Mouse (Mus musculus) neural tube, embryonic 13.5 days (tissue): ENCODE results near the gene Soga3. TPM values are rescaled to one million over a fixed set of nuclear protein-coding genes. Genes with fewer than 3 reads are reported as not detected.

Experiments
- ATAC-seq: fragments of 200-750 bp; cut with Nextera tagmentation; 2 replicates; pipeline ENCODE4 v1.8.0; 2017; ENCODE audit warnings: low read depth, mild to moderate bottlenecking, moderate TSS enrichment, moderate library complexity
- H3K27ac ChIP-seq: fragments of 300-500 bp; sonication (generic); replicated peaks from 2 replicates; pipeline ENCODE4 v1.5.1; 2015; ENCODE audit warnings: moderate library complexity, mild to moderate bottlenecking, inconsistent platforms
- H3K27me3 ChIP-seq: fragments of 300-500 bp; sonication (generic); 2 replicates; pipeline ENCODE4 v1.6.1; 2015; ENCODE audit warnings: mild to moderate bottlenecking, inconsistent platforms
- H3K36me3 ChIP-seq: fragments of 300-500 bp; sonication (generic); 2 replicates; pipeline ENCODE4 v1.6.1; 2015; ENCODE audit warnings: mild to moderate bottlenecking, inconsistent platforms
- H3K4me1 ChIP-seq: fragments of 300-500 bp; sonication (generic); replicated peaks from 2 replicates; pipeline ENCODE4 v1.6.1; 2015; ENCODE audit warnings: inconsistent platforms
- H3K4me2 ChIP-seq: fragments of 300-500 bp; sonication (generic); 2 replicates; pipeline ENCODE4 v1.6.1; 2015; ENCODE audit warnings: inconsistent platforms, mild to moderate bottlenecking, moderate library complexity
- H3K4me3 ChIP-seq: fragments of 300-500 bp; sonication (generic); 2 replicates; pipeline ENCODE4 v1.5.1; 2015; ENCODE audit warnings: mild to moderate bottlenecking, inconsistent platforms
- H3K9ac ChIP-seq: fragments of 300-500 bp; sonication (generic); 2 replicates; pipeline ENCODE4 v1.6.1; 2015; ENCODE audit warnings: moderate library complexity, mild to moderate bottlenecking, inconsistent platforms
- H3K9me3 ChIP-seq: fragments of 300-500 bp; sonication (generic); 2 replicates; pipeline ENCODE4 v1.6.1; 2016; ENCODE audit warnings: inconsistent platforms
- WGBS: fragments of 180-500 bp; shearing (Covaris S2); methylation state at CpG from one replicate; pipeline ENCODE4 v1.1.7; 2015; 5-methylcytosine and 5-hydroxymethylcytosine counted together
- polyA plus RNA-seq: library from polyadenylated mRNA; unstranded; fragments of >200 nt; fragmentation: Nextera tagmentation; extraction: Ambion mirVana; gene quantifications from 2 replicates; pipeline ENCODE4 v1.2.1, GENCODE M21; 2015

The Soga3 gene
- 91.9 and 109 TPM in 2 replicates for polyA plus RNA-seq

DNA sequence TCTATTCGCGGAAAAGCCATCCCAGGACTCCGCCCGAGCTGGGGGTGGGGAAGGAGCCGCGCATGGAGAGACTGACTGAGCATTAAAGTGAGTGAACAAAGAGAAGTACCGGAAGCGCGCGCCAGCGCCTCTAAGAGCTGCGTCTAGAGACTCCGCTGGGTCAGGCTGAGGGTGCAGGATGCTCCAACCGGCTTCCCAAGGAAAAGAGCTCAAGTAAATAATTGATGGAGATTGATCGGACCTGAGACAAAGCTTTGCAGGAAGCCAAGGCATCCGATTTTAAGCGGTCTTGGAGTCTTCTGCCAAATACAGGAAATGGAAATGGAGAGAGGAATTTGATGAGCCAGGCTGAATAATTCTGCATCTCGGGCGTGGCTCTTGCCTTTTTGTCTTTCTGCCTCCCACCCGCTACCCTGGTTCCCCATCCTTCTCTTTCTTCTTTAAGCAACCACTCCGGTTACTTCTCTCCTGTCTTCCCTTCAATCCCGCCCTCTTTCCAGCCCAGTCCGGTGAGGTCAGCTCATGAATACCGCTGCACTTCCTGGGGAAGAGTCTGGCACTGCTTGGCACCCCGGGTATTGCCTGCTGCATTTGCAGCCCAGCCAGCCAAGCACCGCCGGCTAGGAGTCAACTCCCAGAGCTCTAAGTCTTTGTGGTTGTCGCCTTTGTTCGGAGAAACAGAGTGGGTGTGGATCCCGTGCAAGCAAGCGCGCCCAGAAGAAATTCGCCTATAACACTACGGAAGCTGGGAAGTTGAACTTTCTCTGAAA, at the start of gene Soga3:
Gene Soga3, plus strand, starts transcription at position 274 of the 770 bp plus-strand sequence.
- peak within 1 kb of the TSS; percentile 91 for H3K4me2 ChIP-seq
- H3K9me3 ChIP-seq = no peaks in the 10 kb centered on the region
- peaks cover 30% of the 10 kb centered on the region for H3K4me1 ChIP-seq
- ATAC-seq = peak; percentile 90
- H3K27me3 ChIP-seq = no peaks in the 10 kb centered on the region
- under 1% methylated on average over 34 of the region's 34 CpGs for WGBS
- peak within 1 kb of the TSS; percentile 82 for H3K4me3 ChIP-seq
- H3K27ac ChIP-seq = peak within 1 kb of the TSS; percentile 98
- H3K36me3 ChIP-seq = no peaks in the 10 kb centered on the region
- peak within 1 kb of the TSS; percentile 91 for H3K9ac ChIP-seq

DNA sequence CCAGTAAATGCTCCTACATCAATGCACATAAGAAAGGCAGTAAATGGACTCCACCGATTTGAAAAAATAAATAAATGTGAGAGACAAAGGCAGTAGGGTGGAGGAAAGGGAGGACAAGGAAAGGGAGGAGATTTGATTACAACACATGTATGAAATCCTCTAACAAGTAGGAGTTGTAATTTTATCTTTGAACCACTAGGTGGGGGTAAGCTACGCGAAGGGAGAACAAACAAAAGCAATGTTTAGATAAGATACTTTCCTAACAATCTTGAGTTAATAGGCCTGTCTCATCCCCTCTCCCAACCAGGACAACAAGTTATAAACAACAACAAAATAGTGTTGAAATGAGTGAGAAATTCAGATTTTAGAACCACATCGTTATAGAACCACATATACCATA, 36.7 kb upstream of the Soga3 start:
- no peak for ATAC-seq
- WGBS = 16% methylated on average over 4 of the region's 4 CpGs
- no peak overlapping the region for H3K9ac ChIP-seq
- no peak overlapping the region for H3K27ac ChIP-seq
- H3K36me3 ChIP-seq = no peaks in the 10 kb centered on the region
- no peaks in the 10 kb centered on the region for H3K4me1 ChIP-seq
- no peak overlapping the region for H3K4me2 ChIP-seq
- H3K27me3 ChIP-seq = no peaks in the 10 kb centered on the region
- H3K9me3 ChIP-seq = no peaks in the 10 kb centered on the region
- H3K4me3 ChIP-seq = no peak overlapping the region

DNA sequence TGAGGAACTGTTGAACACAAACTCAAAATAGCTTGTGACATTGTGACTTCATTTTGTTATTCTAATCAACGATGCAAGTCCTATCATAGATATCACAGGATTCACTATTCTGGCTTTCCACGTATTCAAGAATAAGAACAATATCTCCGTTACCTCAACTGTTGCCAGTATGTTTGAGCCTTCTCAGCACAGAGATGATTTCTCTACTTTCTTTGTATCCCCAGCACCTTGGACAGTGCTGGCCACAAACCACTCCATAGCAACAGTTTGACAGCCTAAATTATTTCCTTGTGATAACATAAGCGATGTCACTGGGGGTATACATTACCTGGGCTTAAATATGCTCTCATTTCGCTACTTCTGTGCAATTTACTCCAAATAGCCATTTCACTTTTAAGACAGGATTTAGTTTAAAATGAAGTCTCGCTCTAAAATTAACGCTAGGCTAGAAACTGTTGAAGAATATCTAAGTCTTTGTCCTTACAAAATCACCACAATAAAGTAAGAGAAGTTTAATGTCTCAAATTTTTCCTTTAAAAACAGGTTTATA, 1.0 kb upstream of the Soga3 start:
- ATAC-seq = no peak
- no peaks in the 10 kb centered on the region for H3K27me3 ChIP-seq
- H3K9me3 ChIP-seq = no peaks in the 10 kb centered on the region
- H3K4me3 ChIP-seq = peak overlapping the region; percentile 82
- no peaks in the 10 kb centered on the region for H3K36me3 ChIP-seq
- peaks cover 20% of the 10 kb centered on the region for H3K4me1 ChIP-seq
- H3K27ac ChIP-seq = peak overlapping the region; percentile 98
- 37% methylated on average over 7 of the region's 7 CpGs for WGBS
- peak overlapping the region; percentile 91 for H3K4me2 ChIP-seq
- H3K9ac ChIP-seq = peak overlapping the region; percentile 91

DNA sequence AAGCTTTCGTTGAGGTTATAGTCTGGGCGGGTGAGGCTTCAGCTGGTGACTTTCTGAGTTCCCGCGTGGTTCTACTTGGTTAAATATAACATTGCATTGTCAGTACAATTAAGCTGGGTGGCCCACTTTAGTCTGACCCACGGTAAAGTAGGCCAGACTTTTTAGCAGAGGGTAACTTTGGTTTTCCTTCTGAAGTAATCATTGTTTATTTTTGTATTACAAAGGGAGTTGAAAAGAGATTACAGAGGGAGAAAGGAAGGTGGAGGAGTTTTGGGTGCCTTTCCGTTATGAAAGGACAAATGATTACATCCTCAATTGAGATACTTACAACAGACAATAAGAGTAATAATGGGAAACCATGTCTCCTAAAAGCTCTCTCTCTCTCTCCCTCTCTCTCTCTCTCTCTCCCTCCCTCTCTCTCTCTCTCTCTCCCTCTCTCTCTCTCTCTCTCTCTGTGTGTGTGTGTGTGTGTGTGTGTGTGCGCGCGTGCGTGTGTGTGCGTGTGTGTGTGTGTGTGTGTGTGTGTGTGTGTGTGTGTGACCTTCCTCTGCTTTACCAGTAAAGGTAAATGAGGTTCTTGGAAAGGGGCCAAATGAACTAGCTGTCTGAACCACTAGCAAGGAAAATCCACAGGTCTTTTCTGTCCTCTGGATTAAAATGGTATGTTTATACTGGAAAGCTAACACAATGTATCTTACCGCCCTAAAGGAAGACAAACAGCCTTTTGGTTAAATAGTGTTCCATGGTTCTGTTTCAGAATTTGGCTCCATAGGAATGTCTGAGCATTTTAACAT, 1.2 kb downstream of the Soga3 start:
- 8% methylated on average over 7 of the region's 12 CpGs for WGBS
- H3K9me3 ChIP-seq = no peaks in the 10 kb centered on the region
- peaks cover 7% of the 10 kb centered on the region; the same call in 1 of the 2 replicates for H3K36me3 ChIP-seq
- H3K4me3 ChIP-seq = peak overlapping the region; percentile 82
- H3K27me3 ChIP-seq = no peaks in the 10 kb centered on the region
- H3K4me1 ChIP-seq = peaks cover 41% of the 10 kb centered on the region
- peak overlapping the region; percentile 91 for H3K9ac ChIP-seq
- no peak for ATAC-seq
- peak overlapping the region; percentile 98 for H3K27ac ChIP-seq
- peak overlapping the region; percentile 91 for H3K4me2 ChIP-seq

DNA sequence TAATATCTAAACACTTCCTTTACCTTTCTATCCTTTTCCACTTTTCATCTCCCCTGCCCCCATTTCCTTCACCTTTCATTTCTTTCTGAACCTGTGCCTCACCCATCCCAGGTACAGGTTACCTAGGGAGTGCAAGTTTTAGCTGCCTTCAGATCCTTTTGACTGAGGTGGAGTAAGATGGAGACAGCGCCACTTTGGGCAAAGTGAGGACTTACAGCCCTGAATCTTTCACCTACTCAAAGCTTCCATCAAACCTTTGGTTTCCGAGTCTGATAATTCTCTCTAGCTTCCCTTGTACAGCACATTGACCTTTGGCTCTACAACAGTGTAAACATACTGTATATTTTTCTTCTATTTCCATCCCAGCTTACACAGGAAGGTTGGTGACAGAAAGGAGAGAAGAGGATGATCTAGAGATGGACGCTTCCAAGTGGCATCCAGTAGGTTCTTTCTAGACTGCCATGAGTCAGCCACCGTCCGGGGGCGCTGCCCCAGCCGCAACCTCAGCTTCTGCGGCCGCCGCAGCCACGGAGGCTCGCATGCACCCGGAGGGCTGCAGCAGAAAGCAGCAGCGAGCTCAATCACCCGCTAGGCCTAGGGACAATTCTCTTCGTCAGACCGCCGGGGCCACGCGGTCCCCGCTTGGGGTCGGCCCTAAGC, 2.7 kb downstream of the Soga3 start:
- WGBS = under 1% methylated on average over 22 of the region's 22 CpGs
- Histone ChIP-seq H3K4me2 (peak overlapping the region; percentile 91), H3K27ac (peak overlapping the region; percentile 95), H3K27me3 (no peaks in the 10 kb centered on the region), H3K36me3 (peaks cover 15% of the 10 kb centered on the region), H3K4me3 (peak overlapping the region; percentile 82), H3K9me3 (no peaks in the 10 kb centered on the region), H3K9ac (peak overlapping the region; percentile 91), H3K4me1 (peaks cover 45% of the 10 kb centered on the region)
- peak; percentile 37; the same call in 1 of the 2 replicates for ATAC-seq

DNA sequence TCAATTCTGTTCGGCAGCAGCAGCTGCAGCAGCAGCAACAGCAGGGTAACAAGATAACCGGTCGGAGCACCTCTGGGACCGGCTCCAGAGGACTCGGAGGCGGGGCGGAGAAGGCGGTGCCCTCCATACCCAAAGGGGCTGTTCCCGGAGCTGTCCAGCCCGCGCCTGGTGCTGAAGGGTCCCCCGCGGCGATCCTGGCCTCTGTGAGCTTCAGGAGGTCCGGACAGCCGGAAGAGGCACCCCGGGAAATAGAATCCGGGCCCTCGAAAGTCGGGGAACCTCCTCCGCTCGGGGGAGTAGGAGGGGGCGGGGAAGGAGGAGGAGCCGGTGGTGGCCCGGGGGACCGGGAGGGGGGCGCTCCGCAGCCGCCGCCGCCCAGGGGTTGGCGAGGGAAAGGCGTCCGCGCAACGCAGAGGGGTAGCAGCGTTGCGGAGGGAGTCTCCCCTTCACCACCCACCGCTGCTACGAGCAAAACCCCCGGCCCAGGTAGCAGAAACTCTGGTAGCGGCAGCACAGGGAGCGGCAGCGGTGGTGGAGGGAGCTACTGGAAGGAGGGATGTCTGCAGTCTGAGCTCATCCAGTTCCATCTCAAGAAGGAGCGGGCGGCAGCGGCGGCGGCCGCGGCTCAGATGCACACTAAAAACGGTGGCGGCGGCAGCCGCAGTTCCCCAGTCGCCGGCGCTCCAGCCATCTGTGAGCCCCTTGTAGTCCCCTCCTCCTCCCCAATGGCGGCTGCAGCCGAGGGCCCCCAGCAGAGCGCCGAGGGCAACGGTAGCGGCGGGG, 3.4 kb downstream of the Soga3 start:
- peaks cover 45% of the 10 kb centered on the region for H3K4me1 ChIP-seq
- H3K27me3 ChIP-seq = no peaks in the 10 kb centered on the region
- H3K36me3 ChIP-seq = peaks cover 17% of the 10 kb centered on the region
- WGBS = 0% methylated on average over 51 of the region's 65 CpGs
- peak overlapping the region; percentile 82 for H3K4me3 ChIP-seq
- H3K27ac ChIP-seq = peak overlapping the region; percentile 95
- ATAC-seq = peak; percentile 72
- peak overlapping the region; percentile 91 for H3K9ac ChIP-seq
- H3K9me3 ChIP-seq = no peaks in the 10 kb centered on the region
- peak overlapping the region; percentile 91 for H3K4me2 ChIP-seq

DNA sequence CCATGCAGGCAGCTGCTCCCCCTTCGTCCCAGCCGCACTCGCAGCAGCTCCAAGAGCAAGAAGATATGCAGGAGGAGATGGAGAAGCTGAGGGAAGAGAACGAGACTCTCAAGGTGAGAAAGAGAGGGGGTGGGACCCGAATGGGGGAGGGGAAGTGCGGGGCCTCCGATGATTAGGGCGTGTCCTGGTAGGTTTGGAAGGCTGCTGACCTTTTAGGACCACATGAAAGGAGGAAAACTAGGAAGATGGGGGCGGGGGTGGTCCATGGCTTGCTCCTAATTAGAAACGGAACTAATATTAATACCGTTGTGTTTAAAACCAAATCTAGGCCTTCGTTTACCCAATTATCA, 4.0 kb downstream of the Soga3 start:
- Histone ChIP-seq H3K4me1 (peaks cover 44% of the 10 kb centered on the region), H3K27me3 (no peaks in the 10 kb centered on the region), H3K4me3 (peak overlapping the region; percentile 82), H3K4me2 (peak overlapping the region; percentile 91), H3K27ac (peak overlapping the region; percentile 95), H3K9ac (peak overlapping the region; percentile 91), H3K9me3 (no peaks in the 10 kb centered on the region), H3K36me3 (peaks cover 22% of the 10 kb centered on the region)
- ATAC-seq = no peak
- WGBS = under 1% methylated on average over 11 of the region's 12 CpGs

DNA sequence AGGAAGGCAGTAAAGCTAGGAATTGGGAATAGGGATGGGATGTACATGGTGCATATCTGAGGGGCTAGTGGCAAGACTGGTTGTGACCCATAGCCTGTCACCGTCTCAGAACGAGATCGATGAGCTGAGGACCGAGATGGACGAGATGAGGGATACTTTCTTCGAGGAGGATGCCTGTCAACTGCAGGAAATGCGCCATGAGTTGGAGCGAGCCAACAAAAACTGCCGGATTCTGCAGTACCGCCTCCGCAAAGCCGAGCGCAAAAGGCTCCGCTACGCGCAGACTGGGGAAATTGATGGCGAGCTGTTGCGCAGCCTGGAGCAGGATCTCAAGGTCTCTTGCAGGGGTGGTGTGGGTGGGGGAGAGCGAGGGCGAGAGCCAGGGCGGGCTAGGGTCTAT, 4.4 kb downstream of the Soga3 start:
- H3K4me1 ChIP-seq = peaks cover 43% of the 10 kb centered on the region
- no peaks in the 10 kb centered on the region for H3K27me3 ChIP-seq
- H3K4me2 ChIP-seq = peak overlapping the region; percentile 91
- H3K9ac ChIP-seq = peak overlapping the region; percentile 91
- H3K4me3 ChIP-seq = peak overlapping the region; percentile 82
- peak overlapping the region; percentile 95 for H3K27ac ChIP-seq
- WGBS = 3% methylated on average over 21 of the region's 21 CpGs
- no peaks in the 10 kb centered on the region for H3K9me3 ChIP-seq
- ATAC-seq = no peak
- peaks cover 26% of the 10 kb centered on the region for H3K36me3 ChIP-seq

DNA sequence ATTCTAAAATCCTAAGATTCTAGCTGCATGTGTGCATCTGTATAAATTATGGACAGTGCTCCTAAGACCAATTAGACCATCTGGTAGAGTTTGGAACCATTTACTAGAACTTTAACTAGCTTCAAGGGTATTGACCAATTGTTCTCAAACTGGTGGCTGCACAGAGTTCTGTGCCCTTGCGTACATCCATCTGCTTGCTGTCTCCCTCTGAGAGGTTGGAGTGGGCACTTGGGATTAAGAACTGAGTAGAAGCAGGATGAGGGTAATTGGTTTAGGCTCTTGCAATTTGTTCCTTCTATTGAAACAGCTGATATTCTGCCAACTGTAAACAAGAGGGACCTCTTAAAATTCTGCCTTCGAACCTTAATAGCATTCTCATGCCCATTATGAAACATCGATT, 11.7 kb downstream of the Soga3 start:
- Histone ChIP-seq H3K4me1 (peaks cover 8% of the 10 kb centered on the region; the same call in 1 of the 2 replicates), H3K9me3 (no peaks in the 10 kb centered on the region), H3K27ac (no peak overlapping the region), H3K36me3 (peaks cover 59% of the 10 kb centered on the region), H3K4me3 (no peak overlapping the region), H3K4me2 (no peak overlapping the region), H3K9ac (no peak overlapping the region), H3K27me3 (no peaks in the 10 kb centered on the region)
- WGBS = 62% methylated on average over 3 of the region's 3 CpGs
- peak; percentile 29; the same call in 1 of the 2 replicates for ATAC-seq

DNA sequence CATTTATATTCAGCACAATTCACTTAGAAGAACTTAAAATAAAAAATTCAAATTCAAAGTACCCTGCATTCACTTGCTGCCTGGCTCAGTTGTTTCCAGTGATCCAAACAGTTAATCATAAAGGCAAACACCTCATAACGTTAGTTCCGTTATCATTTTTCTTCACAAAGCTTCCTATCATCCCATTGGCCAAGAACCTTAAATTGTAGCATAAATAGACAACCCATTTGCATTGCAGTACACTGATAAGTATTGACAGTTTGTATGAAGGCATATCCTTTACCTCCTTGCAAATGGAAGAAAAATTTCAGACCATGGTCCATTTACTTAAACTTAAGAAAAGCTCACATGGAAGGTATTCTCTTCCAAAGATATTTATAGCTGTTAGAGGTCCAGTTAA, 18.0 kb downstream of the Soga3 start:
- Histone ChIP-seq H3K9ac (no peak overlapping the region), H3K4me1 (no peaks in the 10 kb centered on the region), H3K36me3 (peaks cover 58% of the 10 kb centered on the region), H3K27me3 (no peaks in the 10 kb centered on the region), H3K9me3 (no peaks in the 10 kb centered on the region), H3K4me3 (no peak overlapping the region), H3K27ac (no peak overlapping the region), H3K4me2 (no peak overlapping the region)
- no peak for ATAC-seq
- 80% methylated on average over 2 of the region's 2 CpGs for WGBS

DNA sequence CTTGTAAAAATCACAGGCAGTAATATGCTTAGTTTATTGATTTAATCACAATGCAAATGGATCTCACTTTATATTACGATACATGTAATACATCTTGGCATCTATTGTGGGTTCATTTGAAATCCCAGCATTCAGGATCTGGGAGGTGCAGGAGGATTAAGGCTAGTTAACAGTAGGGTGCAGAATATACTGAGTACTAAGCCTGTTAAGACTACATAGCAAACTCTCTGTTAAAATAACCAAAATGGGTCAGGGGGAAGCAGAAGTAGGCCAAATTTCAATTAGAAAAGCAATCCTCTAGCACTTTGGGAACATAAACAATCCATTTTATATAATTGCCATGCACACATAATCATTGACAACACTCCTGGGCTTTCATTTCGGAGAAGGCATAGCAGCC, 30.1 kb downstream of the Soga3 start:
- 68% methylated on average over 2 of the region's 2 CpGs for WGBS
- H3K36me3 ChIP-seq = peaks cover 69% of the 10 kb centered on the region
- no peak for ATAC-seq

More for the DNA sequence above, 30.1 kb downstream of the Soga3 start:
- 0 out of 2 replicates have a peak, but pooled peaks cover 8% of the 10 kb centered on the region for H3K9me3 ChIP-seq
- no peak overlapping the region for H3K4me2 ChIP-seq
- H3K4me3 ChIP-seq = no peak overlapping the region
- H3K9ac ChIP-seq = no peak overlapping the region
- H3K4me1 ChIP-seq = peaks cover 9% of the 10 kb centered on the region; the same call in 1 of the 2 replicates
- H3K27ac ChIP-seq = no peak overlapping the region
- no peaks in the 10 kb centered on the region for H3K27me3 ChIP-seq
